Mouse (Mus musculus) stomach, embryonic 14.5 days (tissue): ENCODE data around the gene Btg3. TPM values are rescaled to one million over a fixed set of nuclear protein-coding genes. Genes with fewer than 3 reads are reported as not detected.
"Not testable (repeated sequence)": the region's sequence is repeated elsewhere in the genome, so short reads cannot be mapped to it uniquely, and the experiment has no call there.

Experiments used
- ATAC-seq: fragments of 200-750 bp; cut with Nextera tagmentation; 2 replicates; pipeline ENCODE4 v1.8.0; 2017; ENCODE audit warnings: low read depth, moderate TSS enrichment; ENCODE audit not compliant: insufficient number of reproducible peaks, insufficient read depth, low FRiP score
- H3K27ac ChIP-seq: fragments of 300-500 bp; sonication (generic); 2 replicates; pipeline ENCODE4 v1.5.1; 2014; ENCODE audit warnings: mild to moderate bottlenecking, low read length, moderate library complexity, mixed read lengths
- H3K27me3 ChIP-seq: fragments of 300-500 bp; sonication (generic); 2 replicates; pipeline ENCODE4 v1.6.1; 2014; ENCODE audit warnings: low read length, control low read depth, mixed read lengths; ENCODE audit not compliant: control insufficient read depth, insufficient read depth
- H3K36me3 ChIP-seq: fragments of 300-500 bp; sonication (generic); 2 replicates; pipeline ENCODE4 v1.6.1; 2014; ENCODE audit warnings: mild to moderate bottlenecking, control low read depth, low read length, moderate library complexity, mixed read lengths; ENCODE audit not compliant: control insufficient read depth, insufficient read depth
- H3K4me1 ChIP-seq: fragments of 300-500 bp; sonication (generic); 2 replicates; pipeline ENCODE4 v1.6.1; 2014; ENCODE audit warnings: low read length, control low read depth, mixed read lengths; ENCODE audit not compliant: control insufficient read depth, insufficient read depth
- H3K4me2 ChIP-seq: fragments of 300-500 bp; sonication (generic); replicated peaks from 2 replicates; pipeline ENCODE4 v1.6.1; 2014; ENCODE audit warnings: low read depth, low read length, control low read depth
- H3K4me3 ChIP-seq: fragments of 300-500 bp; sonication (generic); 2 replicates; pipeline ENCODE4 v1.5.1; 2014; ENCODE audit warnings: low read depth, low read length, control low read depth
- H3K9ac ChIP-seq: fragments of 300-500 bp; sonication (generic); replicated peaks from 2 replicates; pipeline ENCODE4 v1.6.1; 2014; ENCODE audit warnings: low read depth, mild to moderate bottlenecking, control low read depth, low read length, moderate library complexity, mixed read lengths
- H3K9me3 ChIP-seq: fragments of 300-500 bp; sonication (generic); 2 replicates; pipeline ENCODE4 v1.6.1; 2016; ENCODE audit warnings: low read depth, low read length, control low read depth; ENCODE audit not compliant: control insufficient read depth
- WGBS: fragments of 180-500 bp; shearing (Covaris S2); extraction: QIAGEN DNeasy Blood & Tissue Kit; methylation state at CpG from one replicate; pipeline ENCODE4 v1.1.7; 2014; 5-methylcytosine and 5-hydroxymethylcytosine counted together
- polyA plus RNA-seq: library from polyadenylated mRNA; unstranded; fragments of >200 nt; fragmentation: Nextera tagmentation; extraction: Ambion mirVana; gene quantifications from 2 replicates; pipeline ENCODE4 v1.2.1, GENCODE M21; 2014

Btg3 gene
- polyA plus RNA-seq, 1 experiment from 2014 or later = 31.7 TPM

DNA sequence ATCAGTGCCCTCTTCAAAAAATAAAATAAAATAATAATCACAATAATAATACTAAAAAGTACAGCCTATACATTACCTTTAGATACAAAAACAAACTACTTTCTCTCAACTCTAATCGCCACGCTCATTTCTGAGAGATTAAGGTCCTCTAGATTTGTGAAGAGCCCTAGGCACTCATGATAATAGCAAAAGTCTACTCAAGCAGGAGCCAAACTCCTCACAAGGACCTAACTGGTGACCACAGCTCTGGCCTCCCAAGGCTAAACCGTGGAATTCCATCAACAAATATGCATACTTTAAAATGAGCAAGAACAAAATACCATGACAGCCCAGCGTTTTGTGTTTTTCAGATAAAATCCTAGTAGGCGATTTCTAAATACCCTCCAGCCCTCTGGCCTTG, 4.2 kb downstream of the Btg3 start:
- WGBS = 91% methylated on average over 5 of the region's 5 CpGs
- Histone ChIP-seq H3K4me3 (no peak overlapping the region), H3K27me3 (no peaks in the 10 kb centered on the region), H3K36me3 (peaks cover 22% of the 10 kb centered on the region), H3K4me2 (no peak overlapping the region), H3K9me3 (no peaks in the 10 kb centered on the region), H3K9ac (no peak overlapping the region), H3K4me1 (0 out of 2 replicates have a peak, but pooled peaks cover 2% of the 10 kb centered on the region), H3K27ac (no peak overlapping the region)
- no peak for ATAC-seq

DNA sequence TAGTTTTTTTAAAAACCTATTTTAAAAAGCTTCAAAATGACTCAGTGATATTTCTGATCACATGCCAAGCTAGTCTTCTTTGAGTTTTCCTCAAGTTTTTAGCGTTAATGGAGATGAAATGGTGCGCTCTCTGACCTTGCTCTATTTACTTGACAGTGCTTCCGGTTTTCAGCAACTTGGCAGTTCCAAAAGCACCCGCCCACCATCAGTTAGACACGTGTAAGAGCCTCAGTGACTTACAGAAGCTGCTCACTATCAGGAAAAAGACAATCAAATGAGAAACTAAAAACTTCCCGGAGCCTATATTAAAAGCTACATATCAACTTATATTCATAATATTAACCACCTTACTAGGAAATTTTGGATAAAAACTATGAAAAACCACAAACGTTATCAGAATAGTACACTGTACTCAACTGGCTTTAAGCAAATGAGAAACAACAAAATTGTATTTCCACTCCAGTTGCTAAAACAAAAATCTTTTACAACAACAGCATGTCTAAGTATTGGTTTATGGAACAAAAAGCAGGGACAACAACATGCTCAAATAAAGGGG, 5.4 kb downstream of the Btg3 start:
- H3K4me2 ChIP-seq = no peak overlapping the region
- no peak overlapping the region for H3K27ac ChIP-seq
- no peaks in the 10 kb centered on the region for H3K27me3 ChIP-seq
- H3K9ac ChIP-seq = no peak overlapping the region
- H3K36me3 ChIP-seq = peaks cover 32% of the 10 kb centered on the region
- WGBS = 54% methylated on average over 7 of the region's 7 CpGs
- H3K4me3 ChIP-seq = no peak overlapping the region
- H3K4me1 ChIP-seq = no peaks in the 10 kb centered on the region
- ATAC-seq = no peak
- no peaks in the 10 kb centered on the region for H3K9me3 ChIP-seq

DNA sequence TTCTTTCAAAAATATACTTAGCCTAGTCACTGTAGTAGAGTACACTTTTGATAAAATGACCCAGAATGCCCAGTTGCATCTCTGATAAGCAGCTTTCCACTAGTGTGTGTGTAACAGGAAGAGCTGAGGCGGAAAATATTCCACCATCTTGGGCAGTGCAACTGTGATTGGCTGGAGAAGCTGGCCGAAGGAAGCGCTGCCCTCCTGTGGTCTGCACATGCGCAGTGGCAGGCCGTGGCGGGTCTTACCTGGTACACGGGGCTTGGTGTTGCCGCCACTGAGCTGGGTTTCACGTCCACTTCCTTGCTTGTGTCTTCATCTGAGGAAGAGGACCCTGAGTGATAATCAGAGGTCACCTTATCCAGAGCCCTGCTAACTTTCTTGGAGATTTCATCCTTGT, 12.4 kb downstream of the Btg3 start:
- not testable (repeated sequence) for H3K27me3 ChIP-seq, H3K4me3 ChIP-seq, H3K4me2 ChIP-seq, H3K9me3 ChIP-seq, ATAC-seq, H3K4me1 ChIP-seq, H3K27ac ChIP-seq, H3K9ac ChIP-seq
- H3K36me3 ChIP-seq = peaks cover 51% of the 10 kb centered on the region
- 95% methylated on average over 9 of the region's 9 CpGs for WGBS

DNA sequence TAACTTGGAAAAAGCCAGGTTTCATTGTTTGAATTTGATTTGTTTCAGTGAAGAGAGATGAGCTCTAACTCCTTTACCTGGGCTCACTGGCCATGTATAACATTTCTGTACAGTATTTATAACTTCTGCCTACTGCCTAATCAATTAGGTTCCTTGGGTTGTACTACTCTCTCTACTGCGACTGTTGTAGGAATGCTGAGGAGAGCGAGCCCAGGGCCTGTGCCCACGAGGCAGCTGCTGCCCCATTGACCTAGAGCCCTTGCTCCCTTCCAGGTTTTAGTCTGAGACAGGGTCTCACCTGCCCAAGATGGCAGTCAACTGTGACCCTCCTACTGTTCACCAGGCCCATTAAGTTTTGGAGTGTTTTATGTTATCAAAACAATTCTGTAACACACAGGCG, 15.5 kb downstream of the Btg3 start:
- 88% methylated on average over 4 of the region's 4 CpGs for WGBS
- Histone ChIP-seq H3K27me3 (no peaks in the 10 kb centered on the region), H3K4me2 (no peak overlapping the region), H3K36me3 (peaks cover 33% of the 10 kb centered on the region), H3K9me3 (no peaks in the 10 kb centered on the region), H3K27ac (no peak overlapping the region), H3K4me1 (no peaks in the 10 kb centered on the region), H3K9ac (no peak overlapping the region), H3K4me3 (no peak overlapping the region)
- no peak for ATAC-seq

DNA sequence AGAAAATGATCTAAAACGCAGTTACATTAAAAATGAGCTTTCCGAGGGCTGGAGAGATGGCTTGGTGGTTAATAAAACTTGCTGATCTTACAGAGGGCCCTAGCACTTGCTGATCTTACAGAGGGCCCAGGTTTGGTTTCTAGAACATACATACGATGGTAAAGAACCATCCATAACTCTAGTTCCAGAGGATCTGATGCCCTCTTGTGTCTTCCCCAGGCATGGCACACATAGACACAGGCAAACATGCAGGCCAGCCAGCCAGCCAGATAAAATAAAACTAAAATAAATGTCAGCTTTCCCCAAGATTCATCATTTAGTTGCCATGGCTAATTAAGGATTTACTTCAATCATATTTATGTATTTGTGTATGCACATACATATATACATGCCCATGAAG, 19.2 kb downstream of the Btg3 start:
- 90% methylated on average over 3 of the region's 3 CpGs for WGBS
- H3K9me3 ChIP-seq = no peaks in the 10 kb centered on the region
- H3K36me3 ChIP-seq = peaks cover 18% of the 10 kb centered on the region
- H3K4me2 ChIP-seq = no peak overlapping the region
- H3K4me3 ChIP-seq = no peak overlapping the region
- no peak overlapping the region for H3K9ac ChIP-seq
- no peak overlapping the region for H3K27ac ChIP-seq
- H3K27me3 ChIP-seq = no peaks in the 10 kb centered on the region
- H3K4me1 ChIP-seq = no peaks in the 10 kb centered on the region
- no peak for ATAC-seq

DNA sequence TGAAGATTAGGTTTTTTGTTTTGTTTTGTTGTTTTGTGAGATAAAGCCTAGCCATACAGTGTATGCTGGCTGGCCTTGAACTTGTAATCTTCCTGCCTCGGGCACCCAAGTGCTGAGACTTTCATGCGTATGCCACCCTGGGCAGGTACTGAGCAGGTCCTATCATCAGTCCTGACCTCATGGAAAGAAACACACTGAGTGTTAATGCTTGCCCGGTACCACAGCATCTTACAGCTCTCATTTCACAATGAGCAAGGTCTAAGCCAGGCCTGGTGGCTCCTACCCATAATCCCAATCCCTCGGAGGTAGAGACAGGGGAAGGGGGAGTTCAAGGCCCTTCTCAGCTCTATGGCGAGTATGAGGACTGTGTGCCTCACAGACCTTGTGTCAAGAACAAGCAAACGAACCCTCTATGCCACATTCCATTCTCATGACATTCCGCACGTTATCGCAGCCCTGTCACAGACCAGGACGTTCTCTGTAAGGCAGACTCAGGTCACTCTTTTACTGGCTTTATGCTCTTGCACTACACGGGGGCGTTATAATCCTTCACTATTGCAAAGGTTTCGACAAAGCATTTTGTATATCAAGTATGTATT, 29.6 kb downstream of the Btg3 start:
- Histone ChIP-seq H3K27ac (no peak overlapping the region), H3K36me3 (peaks cover 3% of the 10 kb centered on the region; the same call in 1 of the 2 replicates), H3K9me3 (no peaks in the 10 kb centered on the region), H3K27me3 (no peaks in the 10 kb centered on the region), H3K4me1 (no peaks in the 10 kb centered on the region), H3K4me3 (no peak overlapping the region), H3K4me2 (no peak overlapping the region), H3K9ac (no peak overlapping the region)
- 65% methylated on average over 13 of the region's 13 CpGs for WGBS
- peak; percentile 67; the same call in 1 of the 2 replicates for ATAC-seq

DNA sequence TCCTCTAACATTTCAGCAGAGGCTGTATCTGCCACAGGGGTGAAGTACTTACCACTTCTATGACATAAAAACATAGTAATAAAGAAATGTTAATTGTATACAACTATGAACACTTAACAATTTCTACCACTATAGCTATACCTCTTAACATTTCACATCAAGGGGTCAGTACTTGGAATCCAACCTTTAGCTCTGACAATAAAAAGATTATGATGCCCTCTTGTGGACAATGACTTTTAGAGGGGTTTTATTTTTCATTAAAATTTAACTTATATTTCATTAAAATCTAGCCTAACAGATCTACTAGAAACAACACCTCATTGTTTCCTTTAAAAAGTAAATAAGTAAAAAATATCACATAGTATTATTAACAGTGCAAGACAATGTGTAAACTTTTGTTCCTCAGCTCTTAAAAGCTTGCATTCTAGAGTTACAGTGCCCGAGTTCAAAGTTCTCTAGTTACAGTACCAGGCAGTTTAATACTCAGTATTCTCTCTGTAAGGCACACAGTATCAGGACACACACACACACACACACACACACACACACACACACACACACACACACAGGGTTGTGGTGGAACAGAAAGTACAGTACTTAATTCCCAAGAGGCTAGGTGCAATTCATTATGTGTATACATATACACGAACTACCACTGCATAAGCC, 30.2 kb downstream of the Btg3 start:
- Histone ChIP-seq H3K27me3 (no peaks in the 10 kb centered on the region), H3K9ac (no peak overlapping the region), H3K9me3 (no peaks in the 10 kb centered on the region), H3K36me3 (peaks cover 3% of the 10 kb centered on the region; the same call in 1 of the 2 replicates), H3K27ac (no peak overlapping the region), H3K4me1 (no peaks in the 10 kb centered on the region), H3K4me3 (no peak overlapping the region), H3K4me2 (no peak overlapping the region)
- ATAC-seq = no peak
- 74% methylated on average over 2 of the region's 2 CpGs for WGBS

DNA sequence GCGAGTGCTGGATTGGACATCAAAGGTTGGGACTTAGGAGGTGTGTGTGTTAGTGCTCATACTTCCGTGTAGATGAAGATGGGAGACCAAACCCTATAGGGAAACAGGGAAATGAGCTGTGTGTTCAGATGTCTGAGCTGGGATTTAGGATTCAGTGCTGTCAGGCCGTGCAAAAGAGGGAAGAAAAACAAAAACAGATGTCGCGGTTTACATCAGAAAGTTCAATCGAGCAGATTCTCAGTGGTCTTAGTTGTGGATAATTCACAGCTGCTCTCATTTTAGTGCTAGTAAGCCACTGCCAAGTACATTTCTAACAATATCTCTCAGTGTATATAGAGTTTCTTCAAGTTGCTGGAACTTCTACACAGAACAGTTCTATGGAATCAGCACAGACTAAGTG, 33.2 kb downstream of the Btg3 start:
- Histone ChIP-seq H3K9ac (no peak overlapping the region), H3K4me2 (no peak overlapping the region), H3K27me3 (no peaks in the 10 kb centered on the region), H3K4me3 (no peak overlapping the region), H3K9me3 (no peaks in the 10 kb centered on the region), H3K4me1 (no peaks in the 10 kb centered on the region), H3K27ac (peak overlapping the region; percentile 62; the same call in 1 of the 2 replicates), H3K36me3 (no peaks in the 10 kb centered on the region)
- no peak; the same call in 1 of the 2 replicates for ATAC-seq
- WGBS = 55% methylated on average over 6 of the region's 6 CpGs
